Mouse (Mus musculus): ENCODE results near the gene Zbtb25.

DNA sequence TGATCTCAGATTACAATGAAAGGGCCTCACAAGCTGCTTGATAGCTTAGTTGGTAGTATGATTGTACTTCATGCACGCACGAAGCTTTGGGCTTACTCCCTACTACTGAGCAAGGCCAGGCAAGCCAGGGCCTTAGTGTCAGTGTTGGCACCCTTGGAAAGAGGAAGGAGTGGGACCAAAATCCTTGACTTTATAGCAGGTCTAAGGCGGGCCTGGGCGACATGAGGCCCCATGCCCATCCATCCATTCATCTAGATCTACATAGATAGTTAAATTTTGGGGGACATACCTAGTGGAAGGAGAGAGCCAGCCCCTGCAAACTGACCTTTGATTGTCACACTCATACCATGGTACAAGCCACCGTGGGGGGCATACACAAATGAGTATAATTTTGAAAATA, 61.0 kb downstream of the Zbtb25 start:
- TF ChIP-seq GATA1 (IDR thresholded peaks at IDR 0.05; ENCODE audit: borderline replicate concordance, low read length) (no peak), FLI1 (IDR thresholded peaks at IDR 0.05; ENCODE audit: low read length) (no peak)

Data from megakaryocyte, embryonic 14.5 days (primary cell).